Mouse (Mus musculus) kidney, adult 2 months (tissue): ENCODE data around the gene Malsu1.

Experiments used
- CTCF ChIP-seq: fragments of 200-500 bp; conservative IDR thresholded peaks from 2 replicates; pipeline ENCODE4 v1.5.1; 2011; ENCODE audit warnings: low read depth, mild to moderate bottlenecking, control low read depth, low read length, moderate library complexity, mixed read lengths; ENCODE audit not compliant: insufficient read depth, insufficient read length
- POLR2A ChIP-seq: fragments of 200-500 bp; IDR thresholded peaks from one replicate; pipeline ENCODE4 v1.6.1; 2011; ENCODE audit warnings: low read depth, low read length, control low read depth

- TF ChIP-seq CTCF, result no peak
- TF ChIP-seq POLR2A, result no peak
Observed at GRCm38 (mm10) chr6:49037268-49037662, 36.3 kb upstream of the Malsu1 start.
